Mouse (Mus musculus) neural tube, embryonic 14.5 days (tissue): ENCODE results near the gene Angptl8. TPM values are rescaled to one million over a fixed set of nuclear protein-coding genes. Genes with fewer than 3 reads are reported as not detected.

Source experiments
- ATAC-seq: fragments of 200-750 bp; cut with Nextera tagmentation; 2 replicates; pipeline ENCODE4 v1.8.0; 2017; ENCODE audit warnings: low read depth, mild to moderate bottlenecking, moderate TSS enrichment, moderate library complexity
- H3K27ac ChIP-seq: fragments of 300-500 bp; sonication (generic); 2 replicates; pipeline ENCODE4 v1.5.1; 2014; ENCODE audit warnings: low read depth, mild to moderate bottlenecking, control low read depth, low read length, moderate library complexity, mixed read lengths
- H3K27me3 ChIP-seq: fragments of 300-500 bp; sonication (generic); 2 replicates; pipeline ENCODE4 v1.6.1; 2014; ENCODE audit warnings: low read length; ENCODE audit not compliant: control insufficient read depth, insufficient read depth
- H3K36me3 ChIP-seq: fragments of 300-500 bp; sonication (generic); 2 replicates; pipeline ENCODE4 v1.6.1; 2014; ENCODE audit warnings: low read length, mixed read lengths; ENCODE audit not compliant: control insufficient read depth, insufficient read depth
- H3K4me1 ChIP-seq: fragments of 300-500 bp; sonication (generic); 2 replicates; pipeline ENCODE4 v1.6.1; 2014; ENCODE audit warnings: low read length; ENCODE audit not compliant: control insufficient read depth, insufficient read depth
- H3K4me2 ChIP-seq: fragments of 300-500 bp; sonication (generic); 2 replicates; pipeline ENCODE4 v1.6.1; 2014; ENCODE audit warnings: mild to moderate bottlenecking, low read depth, low read length, control low read depth
- H3K4me3 ChIP-seq: fragments of 300-500 bp; sonication (generic); 2 replicates; pipeline ENCODE4 v1.5.1; 2014; ENCODE audit warnings: low read depth, low read length, control low read depth, mixed read lengths
- H3K9ac ChIP-seq: fragments of 300-500 bp; sonication (generic); replicated peaks from 2 replicates; pipeline ENCODE4 v1.6.1; 2014; ENCODE audit warnings: low read depth, mild to moderate bottlenecking, control low read depth, low read length, mixed read lengths
- H3K9me3 ChIP-seq: fragments of 300-500 bp; sonication (generic); 2 replicates; pipeline ENCODE4 v1.6.1; 2016; ENCODE audit warnings: low read length; ENCODE audit not compliant: control insufficient read depth
- WGBS: fragments of 180-500 bp; shearing (Covaris S2); extraction: QIAGEN DNeasy Blood & Tissue Kit; methylation state at CpG from one replicate; pipeline ENCODE4 v1.1.7; 2014; 5-methylcytosine and 5-hydroxymethylcytosine counted together
- polyA plus RNA-seq: library from polyadenylated mRNA; unstranded; fragments of >200 nt; fragmentation: Nextera tagmentation; extraction: Ambion mirVana; gene quantifications from 2 replicates; pipeline ENCODE4 v1.2.1, GENCODE M21; 2014

Gene Angptl8
- polyA plus RNA-seq, 1 experiment from 2014 or later: 0.24 TPM

DNA sequence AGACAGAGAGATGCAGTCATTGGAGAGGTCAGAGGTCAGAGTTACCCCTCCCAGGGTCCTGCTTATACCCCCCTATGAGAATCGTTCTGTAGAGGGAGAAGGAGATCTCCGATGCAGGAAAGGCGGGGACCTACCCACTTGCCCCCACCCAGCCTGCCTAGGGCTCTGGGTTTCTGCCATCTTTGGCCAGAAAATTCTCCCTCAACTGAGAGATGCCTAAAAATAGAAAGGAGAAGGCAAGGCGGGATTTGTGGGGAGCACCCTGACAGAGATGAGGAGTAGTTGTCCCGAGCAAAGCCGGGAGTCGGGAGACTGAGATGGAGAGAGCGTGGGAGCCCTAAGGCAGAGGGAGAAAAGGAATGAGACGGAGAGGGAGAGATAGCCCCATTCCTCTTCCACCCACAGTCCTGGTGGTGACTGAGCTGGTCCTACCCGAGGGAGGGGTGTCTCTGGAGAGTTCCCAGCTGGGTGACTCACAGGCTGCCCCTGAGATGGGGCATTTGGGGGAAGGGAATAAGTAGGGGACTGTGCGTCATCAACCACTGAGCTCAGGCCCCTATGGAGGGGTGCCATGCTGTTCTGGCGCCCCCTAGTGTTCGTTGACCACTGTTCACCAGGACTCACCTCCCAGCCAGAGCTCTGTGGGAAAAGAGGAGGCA, 31.2 kb upstream of the Angptl8 start:
- no peak overlapping the region for H3K4me3 ChIP-seq
- H3K4me1 ChIP-seq: no peaks in the 10 kb centered on the region
- WGBS: 50% methylated on average over 12 of the region's 13 CpGs
- H3K9me3 ChIP-seq: no peaks in the 10 kb centered on the region
- H3K27ac ChIP-seq: no peak overlapping the region
- no peak overlapping the region for H3K9ac ChIP-seq
- peak; percentile 87 for ATAC-seq
- H3K36me3 ChIP-seq: no peaks in the 10 kb centered on the region
- H3K4me2 ChIP-seq: no peak overlapping the region
- no peaks in the 10 kb centered on the region for H3K27me3 ChIP-seq

DNA sequence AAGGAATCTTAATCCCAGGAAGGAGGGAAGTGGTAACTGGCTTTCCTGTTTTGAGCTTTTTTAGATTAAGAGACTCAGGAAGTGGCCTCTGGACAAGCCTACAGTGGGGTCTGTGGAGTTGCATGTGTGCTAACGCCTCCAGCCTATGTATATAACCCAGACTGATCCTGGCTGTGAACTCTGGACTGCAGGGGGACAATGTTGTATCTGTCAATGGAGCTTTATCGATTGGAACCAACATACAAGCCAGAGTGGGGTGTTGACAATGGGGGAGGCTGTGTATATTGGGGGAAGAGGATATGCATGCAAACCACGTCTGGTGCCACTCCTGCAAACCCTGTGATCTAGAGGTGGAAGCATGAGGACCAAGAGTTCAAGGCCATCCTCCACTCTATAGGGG, 28.9 kb upstream of the Angptl8 start:
- H3K9me3 ChIP-seq: no peaks in the 10 kb centered on the region
- no peaks in the 10 kb centered on the region for H3K36me3 ChIP-seq
- H3K4me3 ChIP-seq: no peak overlapping the region
- 79% methylated on average over 3 of the region's 3 CpGs for WGBS
- no peak overlapping the region for H3K9ac ChIP-seq
- no peak for ATAC-seq
- no peak overlapping the region for H3K27ac ChIP-seq
- no peaks in the 10 kb centered on the region for H3K27me3 ChIP-seq
- H3K4me2 ChIP-seq: no peak overlapping the region
- no peaks in the 10 kb centered on the region for H3K4me1 ChIP-seq

DNA sequence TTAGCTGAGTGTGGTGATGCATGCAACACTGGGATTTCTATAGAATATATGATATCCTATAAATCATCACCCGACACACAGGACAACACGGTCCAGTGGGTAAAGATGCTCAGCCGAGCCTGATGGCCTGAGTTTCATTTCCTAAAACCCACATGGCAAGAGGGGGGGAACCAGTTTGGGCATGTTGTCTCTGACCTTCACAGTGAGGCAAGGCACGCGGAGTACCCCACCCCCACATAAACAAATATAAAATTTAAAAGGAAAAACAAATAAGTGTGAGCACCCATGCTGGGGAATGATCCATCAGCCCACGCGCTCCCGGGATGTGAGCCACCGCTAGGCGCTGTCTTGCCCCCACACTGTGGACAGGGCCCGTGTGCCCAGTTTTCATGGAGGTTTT, 28.3 kb upstream of the Angptl8 start:
- H3K27ac ChIP-seq: no peak overlapping the region
- no peaks in the 10 kb centered on the region for H3K9me3 ChIP-seq
- 77% methylated on average over 11 of the region's 11 CpGs for WGBS
- H3K36me3 ChIP-seq: no peaks in the 10 kb centered on the region
- no peak overlapping the region for H3K9ac ChIP-seq
- no peak overlapping the region for H3K4me3 ChIP-seq
- no peaks in the 10 kb centered on the region for H3K27me3 ChIP-seq
- H3K4me2 ChIP-seq: no peak overlapping the region
- no peak for ATAC-seq
- no peaks in the 10 kb centered on the region for H3K4me1 ChIP-seq

GRCm38 (mm10) chr9:21808561-21808960, 26.7 kb upstream of the Angptl8 start:
- Histone ChIP-seq H3K4me1 (no peaks in the 10 kb centered on the region), H3K27me3 (no peaks in the 10 kb centered on the region), H3K4me3 (no peak overlapping the region), H3K36me3 (no peaks in the 10 kb centered on the region), H3K9ac (no peak overlapping the region), H3K4me2 (no peak overlapping the region), H3K9me3 (no peaks in the 10 kb centered on the region), H3K27ac (no peak overlapping the region)
- no peak for ATAC-seq
- 70% methylated on average over 3 of the region's 3 CpGs for WGBS

DNA sequence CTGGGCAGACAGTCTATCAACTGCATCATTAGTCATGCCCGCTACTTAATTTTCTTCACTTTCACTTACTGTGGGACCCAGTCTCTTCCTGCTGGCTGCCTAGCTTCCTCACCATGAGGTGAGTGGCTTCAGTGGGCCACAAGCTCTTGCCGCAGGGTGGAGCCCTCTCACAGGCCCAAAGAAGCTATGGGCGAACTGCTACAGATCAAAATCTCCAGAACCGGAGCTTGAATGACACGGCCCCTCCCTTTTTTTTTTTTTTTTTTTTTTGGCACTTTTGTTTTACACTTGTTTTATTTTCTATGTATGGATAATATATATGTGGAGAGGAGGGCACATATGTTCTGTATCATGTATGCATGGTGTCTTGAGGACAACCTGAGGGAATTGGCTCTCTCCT, 24.1 kb upstream of the Angptl8 start:
- H3K36me3 ChIP-seq: no peaks in the 10 kb centered on the region
- H3K4me3 ChIP-seq: no peak overlapping the region
- no peak overlapping the region for H3K9ac ChIP-seq
- H3K27ac ChIP-seq: no peak overlapping the region
- 91% methylated on average over 5 of the region's 5 CpGs for WGBS
- ATAC-seq: no peak
- no peaks in the 10 kb centered on the region for H3K4me1 ChIP-seq
- no peaks in the 10 kb centered on the region for H3K27me3 ChIP-seq
- H3K4me2 ChIP-seq: no peak overlapping the region
- H3K9me3 ChIP-seq: no peaks in the 10 kb centered on the region

DNA sequence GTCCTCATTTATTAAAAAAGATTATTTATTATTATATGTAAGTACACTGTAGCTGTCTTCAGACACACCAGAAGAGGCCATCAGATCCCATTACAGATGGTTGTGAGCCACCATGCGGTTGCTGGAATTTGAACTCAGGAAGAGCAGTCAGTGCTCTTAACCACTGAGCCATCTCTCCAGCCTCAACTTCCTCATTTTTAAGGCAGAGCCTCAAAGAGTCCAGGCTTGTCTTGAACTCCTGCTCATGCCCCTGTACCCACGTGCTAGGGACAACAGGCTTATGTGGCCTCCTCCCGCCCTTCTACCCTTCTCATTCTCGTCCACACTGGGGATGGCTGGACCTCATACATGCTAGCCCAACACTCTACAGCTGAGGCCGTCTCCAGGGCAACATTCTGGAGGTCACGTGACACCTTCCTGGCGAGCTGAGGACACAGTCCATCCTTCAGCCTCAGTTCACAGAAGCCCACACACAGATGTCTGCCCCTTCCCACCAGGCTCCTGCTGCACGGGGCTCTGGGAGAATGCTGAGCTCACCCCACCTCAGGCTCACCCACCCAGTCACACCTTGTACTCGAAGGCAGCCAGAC, 18.5 kb upstream of the Angptl8 start:
- H3K36me3 ChIP-seq: no peaks in the 10 kb centered on the region
- H3K27ac ChIP-seq: no peak overlapping the region
- H3K4me3 ChIP-seq: no peak overlapping the region
- no peaks in the 10 kb centered on the region for H3K9me3 ChIP-seq
- no peaks in the 10 kb centered on the region for H3K27me3 ChIP-seq
- no peak overlapping the region for H3K4me2 ChIP-seq
- no peak overlapping the region for H3K9ac ChIP-seq
- no peaks in the 10 kb centered on the region for H3K4me1 ChIP-seq
- ATAC-seq: no peak
- 68% methylated on average over 9 of the region's 9 CpGs for WGBS

GRCm38 (mm10) chr9:21818125-21818524, 17.2 kb upstream of the Angptl8 start:
- Histone ChIP-seq H3K9ac (no peak overlapping the region), H3K36me3 (no peaks in the 10 kb centered on the region), H3K27me3 (no peaks in the 10 kb centered on the region), H3K27ac (no peak overlapping the region), H3K4me3 (no peak overlapping the region), H3K9me3 (no peaks in the 10 kb centered on the region), H3K4me1 (no peaks in the 10 kb centered on the region), H3K4me2 (no peak overlapping the region)
- ATAC-seq: no peak
- 91% methylated on average over 4 of the region's 4 CpGs for WGBS

- no peak overlapping the region for H3K4me3 ChIP-seq
- WGBS: 93% methylated on average over 6 of the region's 6 CpGs
- H3K36me3 ChIP-seq: no peaks in the 10 kb centered on the region
- H3K9me3 ChIP-seq: no peaks in the 10 kb centered on the region
- H3K27ac ChIP-seq: no peak overlapping the region
- no peak for ATAC-seq
- no peak overlapping the region for H3K9ac ChIP-seq
- H3K4me1 ChIP-seq: no peaks in the 10 kb centered on the region
- H3K27me3 ChIP-seq: no peaks in the 10 kb centered on the region
- no peak overlapping the region for H3K4me2 ChIP-seq
Measured at GRCm38 (mm10) chr9:21818561-21818960, 16.7 kb upstream of the Angptl8 start.

DNA sequence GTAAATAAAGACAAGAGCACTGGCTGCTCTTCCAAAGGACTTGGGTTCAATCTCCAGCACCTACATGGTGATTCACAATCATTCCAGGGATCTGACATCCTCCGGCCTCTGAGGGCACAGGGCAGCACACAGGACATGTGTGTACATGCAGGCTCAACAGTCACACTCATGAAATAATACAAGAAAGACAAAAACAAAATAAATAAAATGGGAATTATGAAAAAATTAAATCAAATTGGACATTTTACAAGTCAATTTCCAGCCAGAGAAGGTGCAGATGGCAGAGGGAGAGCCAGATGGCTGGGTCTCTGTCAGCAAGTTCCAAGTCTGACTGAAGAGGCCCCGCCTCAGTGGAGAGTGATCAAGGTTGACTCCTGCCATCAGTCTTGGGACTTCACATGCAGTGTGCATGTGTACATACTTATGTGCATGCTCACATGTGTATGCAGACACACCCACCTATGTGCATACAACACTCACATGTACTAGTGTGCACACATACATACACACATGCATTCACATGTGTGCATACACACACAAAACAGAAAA, 16.1 kb upstream of the Angptl8 start:
- H3K36me3 ChIP-seq: no peaks in the 10 kb centered on the region
- no peaks in the 10 kb centered on the region for H3K9me3 ChIP-seq
- no peak for ATAC-seq
- no peak overlapping the region for H3K4me3 ChIP-seq
- H3K27me3 ChIP-seq: no peaks in the 10 kb centered on the region
- no peak overlapping the region for H3K4me2 ChIP-seq
- no peak overlapping the region for H3K27ac ChIP-seq
- no peak overlapping the region for H3K9ac ChIP-seq
- 90% methylated on average over 2 of the region's 2 CpGs for WGBS
- no peaks in the 10 kb centered on the region for H3K4me1 ChIP-seq
